In the genomic region with DNA sequence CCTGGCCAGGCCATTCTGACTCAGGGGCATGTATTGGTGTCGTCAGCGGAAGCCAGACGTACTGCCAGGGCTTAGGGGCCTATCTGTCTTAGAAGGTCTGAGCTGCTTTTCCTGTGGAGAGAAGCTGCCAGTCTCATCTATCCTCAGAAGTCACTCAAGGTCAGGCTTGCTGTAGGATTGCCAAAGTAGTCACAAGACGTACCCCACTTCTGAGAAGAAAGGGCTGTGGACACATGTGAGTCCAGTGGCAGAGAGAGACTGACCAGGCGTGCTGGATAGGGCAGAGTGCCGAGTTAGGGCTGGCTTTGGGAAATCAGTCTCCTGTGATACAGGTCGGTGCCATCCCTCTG, we compare ENCODE assay signal across 10 mouse cellular contexts. TPM values are rescaled to one million over a fixed set of nuclear protein-coding genes. Genes with fewer than 3 reads are reported as not detected.
DNase-seq lines count a peak whose midpoint lies in the region; ATAC-seq and TF ChIP-seq lines count a peak whose summit lies in the region.
"Had no signal": no experiment of that assay in that cellular context is flagged by ENCODE, and none has a peak within 500 bp of the region (broad histone marks: within the 10 kb centered on the region; RNA-seq: fewer than 3 reads in every experiment).

No protein-coding gene starts in this region.

- no peaks in the 10 kb centered on the region for H3K9me3 ChIP-seq in hindbrain, postnatal 0 days (ENCODE audit: low read length)
- H3K9me3 ChIP-seq in hindbrain, embryonic 11.5 days (ENCODE audit: control insufficient read depth, low read length) = no peaks in the 10 kb centered on the region
- no peaks in the 10 kb centered on the region for H3K9me3 ChIP-seq in heart, postnatal 0 days (replicated peaks; ENCODE audit: control insufficient read depth, low read length)

- peak overlapping the region; percentile 60; the same call in 1 of the 2 replicates for H3K27ac ChIP-seq in hindbrain, postnatal 0 days
- no peak overlapping the region for H3K27ac ChIP-seq in hindbrain, embryonic 11.5 days (ENCODE audit: low read depth, low read length)
- peak overlapping the region; percentile 47 for H3K27ac ChIP-seq in heart, postnatal 0 days (ENCODE audit: low read depth)
- H3K27ac ChIP-seq: hindbrain, embryonic 14.5 days had no signal

- DNase-seq in hindbrain, postnatal 0 days (ENCODE audit: low spot score) = no peak
- no peak for DNase-seq in hindbrain, embryonic 11.5 days (ENCODE audit: low spot score)
- peak; percentile 60 for DNase-seq in ovary, adult 18-20 months (ENCODE audit: low spot score)
- DNase-seq in ovary, postnatal 10 days (ENCODE audit: low spot score) = no peak
- DNase-seq in heart, postnatal 0 days (ENCODE audit: low spot score) = no peak
- DNase-seq in testis, postnatal 14 days (ENCODE audit: low spot score) = peak; percentile 36
- no peak for DNase-seq in embryo, embryonic 10.5 days (ENCODE audit: low spot score)

- no peak for ATAC-seq in hindbrain, postnatal 0 days
- ATAC-seq in hindbrain, embryonic 11.5 days (ENCODE audit: low FRiP score) = no peak
- ATAC-seq in heart, postnatal 0 days (ENCODE audit: insufficient read depth, low read depth) = peak; percentile 10; the same call in 1 of the 2 replicates
- ATAC-seq in frontal cortex, adult (ENCODE audit: low TSS enrichment) = no peak

- H3K36me3 ChIP-seq in hindbrain, postnatal 0 days (ENCODE audit: insufficient read depth, low read length) = no peaks in the 10 kb centered on the region
- H3K36me3 ChIP-seq in hindbrain, embryonic 11.5 days (ENCODE audit: control insufficient read depth, insufficient read depth, low read length) = peaks cover 2% of the 10 kb centered on the region; the same call in 1 of the 2 replicates
- H3K36me3 ChIP-seq in heart, postnatal 0 days (replicated peaks; ENCODE audit: control insufficient read depth, insufficient read depth, low read length) = no peaks in the 10 kb centered on the region

- H3K9ac ChIP-seq in hindbrain, postnatal 0 days (replicated peaks; ENCODE audit: low read length) = no peak overlapping the region
- H3K9ac ChIP-seq in hindbrain, embryonic 11.5 days (ENCODE audit: low read depth, low read length) = no peak overlapping the region
- H3K9ac ChIP-seq in heart, postnatal 0 days (replicated peaks; ENCODE audit: low read depth, low read length) = no peak overlapping the region
- H3K9ac ChIP-seq: forebrain, postnatal 0 days; hindbrain, embryonic 14.5 days had no signal

- H3K27me3 ChIP-seq in hindbrain, postnatal 0 days (ENCODE audit: insufficient read depth, low read length) = no peaks in the 10 kb centered on the region
- H3K27me3 ChIP-seq in hindbrain, embryonic 11.5 days (ENCODE audit: control insufficient read depth, insufficient read depth, low read length) = no peaks in the 10 kb centered on the region
- H3K27me3 ChIP-seq in heart, postnatal 0 days (ENCODE audit: control insufficient read depth, insufficient read depth, low read length) = no peaks in the 10 kb centered on the region

- no peak for TF ChIP-seq CTCF in hindbrain, postnatal 0 days (IDR thresholded peaks at IDR 0.05; ENCODE audit: low read depth)
- TF ChIP-seq CTCF in heart, postnatal 0 days (IDR thresholded peaks at IDR 0.05; ENCODE audit: low read depth) = no peak

- no peak overlapping the region for H3K4me3 ChIP-seq in hindbrain, postnatal 0 days (ENCODE audit: low read length)
- H3K4me3 ChIP-seq in hindbrain, embryonic 11.5 days (ENCODE audit: low read depth, low read length) = no peak overlapping the region
- H3K4me3 ChIP-seq in heart, postnatal 0 days (ENCODE audit: low read depth, low read length) = no peak overlapping the region

- 80% methylated on average over 7 of the region's 7 CpGs for WGBS in hindbrain, postnatal 0 days
- 91% methylated on average over 7 of the region's 7 CpGs for WGBS in hindbrain, embryonic 11.5 days
- WGBS in heart, postnatal 0 days = 52% methylated on average over 7 of the region's 7 CpGs

- no peak for TF ChIP-seq EP300 in heart, postnatal 0 days (IDR thresholded peaks at IDR 0.05; ENCODE audit: low read depth)

- peaks cover 18% of the 10 kb centered on the region for H3K4me1 ChIP-seq in hindbrain, postnatal 0 days (ENCODE audit: insufficient read depth, low read length)
- no peaks in the 10 kb centered on the region for H3K4me1 ChIP-seq in hindbrain, embryonic 11.5 days (replicated peaks; ENCODE audit: control insufficient read depth, insufficient read depth, low read length)
- H3K4me1 ChIP-seq in heart, postnatal 0 days (ENCODE audit: control insufficient read depth, insufficient read depth) = peaks cover 46% of the 10 kb centered on the region

- no peak overlapping the region for H3K4me2 ChIP-seq in hindbrain, postnatal 0 days (ENCODE audit: low read depth, low read length)
- H3K4me2 ChIP-seq in hindbrain, embryonic 11.5 days (replicated peaks; ENCODE audit: low read depth, low read length) = no peak overlapping the region
- H3K4me2 ChIP-seq in heart, postnatal 0 days (ENCODE audit: low read depth, low read length) = no peak overlapping the region
- H3K4me2 ChIP-seq: hindbrain, embryonic 14.5 days had no signal

RNA-seq across cellular contexts. Expression of a gene that starts 40.4 kb away (rescaled TPM):
- 86.6 and 88.5 TPM in 2 replicates for total RNA-seq in hindbrain, postnatal 0 days (2014; rRNA removed)
- polyA plus RNA-seq in hindbrain, postnatal 0 days (2015; fragmentation: Nextera tagmentation; extraction: Ambion mirVana) = 310 and 315 TPM in 2 replicates
- polyA plus RNA-seq in hindbrain, embryonic 11.5 days (2014; fragmentation: Nextera tagmentation; extraction: Ambion mirVana) = 239 and 255 TPM in 2 replicates
- total RNA-seq in heart, postnatal 0 days (2014; rRNA removed; ENCODE audit: low replicate concordance) = 131 and 177 TPM in 2 replicates
- polyA plus RNA-seq in heart, postnatal 0 days (2015; fragmentation: Nextera tagmentation; extraction: Ambion mirVana) = 355 and 363 TPM in 2 replicates

Comparison
In these comparisons a context has a peak if more than half of its experiments do, and no peak if none do; other contexts are left out.
1. DNase-seq: peak in ovary, adult 18-20 months (single experiment) and testis, postnatal 14 days (single experiment); none in hindbrain, postnatal 0 days (single experiment), hindbrain, embryonic 11.5 days (single experiment), ovary, postnatal 10 days (single experiment), heart, postnatal 0 days (single experiment) and embryo, embryonic 10.5 days (single experiment).